Mouse (Mus musculus) lung, postnatal 25 days (tissue): Measurements from ENCODE around the gene Trib3.
A peak's percentile ranks its signal among the peaks of the same experiment; 100 is the strongest.
"Not testable (repeated sequence)": the region's sequence is repeated elsewhere in the genome, so short reads cannot be mapped to it uniquely, and the experiment has no call there.

ENCODE experiments used
- DNase-seq: peaks from one replicate; pipeline ENCODE4 v3.0.0; 2022; ENCODE audit warnings: low spot score

Trib3 gene

GRCm38 (mm10) chr2:152307186-152307585, 36.6 kb downstream of the Trib3 start:
- no peak for DNase-seq

- DNase-seq: no peak
Measured at GRCm38 (mm10) chr2:152305480-152305879, 38.4 kb downstream of the Trib3 start.

- no peak for DNase-seq
Measured at GRCm38 (mm10) chr2:152303781-152304180, 40.1 kb downstream of the Trib3 start.

- no peak for DNase-seq
Measured at GRCm38 (mm10) chr2:152302862-152303261, 41.0 kb downstream of the Trib3 start.

GRCm38 (mm10) chr2:152294541-152294940, 49.3 kb downstream of the Trib3 start:
- DNase-seq: no peak

- DNase-seq: peak; percentile 91
Measured at GRCm38 (mm10) chr2:152293727-152294475, 49.9 kb downstream of the Trib3 start, which contains the start of gene Tbc1d20. TSS of gene Tbc1d20 (plus strand) at chr2:152293828.

- no peak for DNase-seq
Measured at GRCm38 (mm10) chr2:152293179-152293726, 50.6 kb downstream of the Trib3 start.

GRCm38 (mm10) chr2:152292475-152292874, 51.4 kb downstream of the Trib3 start:
- no peak for DNase-seq

GRCm38 (mm10) chr2:152289623-152290022, 54.2 kb downstream of the Trib3 start:
- not testable (repeated sequence) for DNase-seq

GRCm38 (mm10) chr2:152288046-152288445, 55.8 kb downstream of the Trib3 start:
- DNase-seq: no peak

- DNase-seq: no peak
Measured at GRCm38 (mm10) chr2:152287560-152287959, 56.3 kb downstream of the Trib3 start.
